Mouse (Mus musculus) 3134 (cell line): ENCODE measurements around the gene Ppp1r2.
"Not testable (repeated sequence)": the region's sequence is repeated elsewhere in the genome, so short reads cannot be mapped to it uniquely, and the experiment has no call there.

Source experiments
- DNase-seq: peaks from one replicate; pipeline ENCODE4 v3.0.0-alpha.2; 2011; ENCODE audit warnings: low spot score; ENCODE audit not compliant: insufficient read length; ENCODE audit errors: extremely low read depth

Ppp1r2 gene

DNA sequence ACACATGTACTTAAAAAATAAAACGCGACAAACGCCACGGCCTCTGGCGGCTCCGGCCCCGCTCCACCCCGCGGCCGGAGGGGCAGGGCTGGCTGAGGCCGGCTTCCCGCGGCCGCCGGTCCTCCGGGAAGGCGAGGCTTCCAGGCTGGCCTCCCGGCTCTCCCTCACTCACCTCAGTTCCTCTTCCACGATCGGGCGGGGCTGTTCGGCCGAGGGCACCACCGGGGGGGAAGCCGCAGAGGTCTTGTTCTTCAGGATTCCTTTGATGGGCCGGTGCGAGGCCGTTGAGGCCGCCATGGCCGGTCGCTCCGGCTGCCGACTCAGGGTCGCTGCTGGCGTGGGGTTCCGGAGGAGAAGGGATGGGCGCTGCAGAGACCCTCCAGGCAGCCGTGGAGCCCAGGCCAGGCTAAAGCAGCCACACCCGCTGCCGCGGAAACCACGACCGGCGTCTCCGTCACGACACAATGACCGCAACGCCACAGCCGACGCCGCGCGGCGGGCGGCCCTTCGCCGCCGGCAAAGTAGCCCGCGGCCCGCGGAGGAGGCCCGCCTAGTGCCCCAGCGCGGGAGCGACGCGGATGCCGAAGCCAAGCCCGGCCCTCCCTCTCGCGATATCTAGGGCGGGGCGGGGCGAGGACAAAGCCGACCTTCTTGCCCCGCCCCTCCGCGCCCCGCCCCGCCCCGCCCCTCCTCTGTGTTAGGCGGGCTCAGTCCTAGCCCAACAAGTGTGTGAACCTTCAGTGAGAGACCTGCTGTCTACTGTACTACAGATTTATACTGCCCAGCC, at the start of gene Ppp1r2:
Gene Ppp1r2, minus strand, starts transcription at position 604 of the 787 bp plus-strand sequence.
- peak; percentile 93 for DNase-seq

DNA sequence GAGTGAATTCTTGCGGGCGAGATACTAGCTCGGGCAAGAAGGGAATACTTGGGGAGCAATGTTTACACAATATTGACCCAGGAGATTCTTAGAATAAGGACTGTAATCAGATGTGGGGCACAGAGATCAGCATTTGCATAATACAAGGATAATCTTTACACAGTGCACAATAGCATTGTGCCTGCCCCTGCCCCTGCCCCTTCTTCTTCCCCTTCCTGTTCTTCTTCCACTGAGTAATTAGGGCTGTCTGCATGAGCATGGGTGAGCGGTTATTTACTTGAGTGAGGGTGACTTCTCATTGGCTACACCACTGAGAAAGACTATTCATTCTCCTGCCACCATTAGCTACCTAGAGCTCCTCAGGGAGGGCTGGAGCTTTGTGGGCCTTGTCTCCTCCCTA, 46.4 kb upstream of the Ppp1r2 start:
- DNase-seq: no peak

DNA sequence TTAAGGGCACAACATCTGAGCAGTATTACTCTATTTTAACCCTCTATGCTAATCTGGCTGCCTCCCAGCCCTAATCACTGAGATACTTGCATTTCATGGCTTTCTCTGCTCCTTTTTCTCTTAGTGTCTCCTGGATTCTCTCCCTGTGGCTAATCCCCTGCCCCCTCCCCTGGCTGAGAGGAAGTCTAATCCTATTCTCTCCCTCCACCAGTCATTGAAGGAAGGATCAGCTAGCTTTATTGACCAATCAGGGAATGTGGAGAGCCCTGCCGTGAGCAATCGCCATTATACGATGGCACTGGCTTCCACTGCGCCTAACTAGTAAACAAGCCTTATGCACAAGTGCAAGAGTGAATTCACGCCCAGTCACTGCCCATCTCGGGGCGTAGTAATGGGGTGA, 45.9 kb upstream of the Ppp1r2 start:
- DNase-seq: no peak

DNA sequence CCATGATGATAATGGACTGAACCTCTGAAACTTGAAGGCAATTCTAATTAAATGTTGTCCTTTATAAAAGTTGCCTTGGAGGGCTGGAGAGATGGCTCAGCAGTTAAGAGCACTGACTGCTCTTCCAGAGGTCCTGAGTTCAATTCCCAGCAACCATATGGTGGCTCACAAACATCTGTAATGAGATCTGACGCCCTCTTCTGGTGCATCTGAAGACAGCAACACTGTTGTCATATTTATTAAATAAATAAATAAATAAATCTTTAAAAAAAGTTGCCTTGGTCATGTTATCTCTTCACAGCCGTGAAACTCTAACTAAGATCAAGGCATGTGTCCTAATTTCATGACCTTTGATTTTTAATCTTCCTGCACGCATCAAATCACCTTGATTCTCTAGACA, 44.6 kb upstream of the Ppp1r2 start:
- not testable (repeated sequence) for DNase-seq

DNA sequence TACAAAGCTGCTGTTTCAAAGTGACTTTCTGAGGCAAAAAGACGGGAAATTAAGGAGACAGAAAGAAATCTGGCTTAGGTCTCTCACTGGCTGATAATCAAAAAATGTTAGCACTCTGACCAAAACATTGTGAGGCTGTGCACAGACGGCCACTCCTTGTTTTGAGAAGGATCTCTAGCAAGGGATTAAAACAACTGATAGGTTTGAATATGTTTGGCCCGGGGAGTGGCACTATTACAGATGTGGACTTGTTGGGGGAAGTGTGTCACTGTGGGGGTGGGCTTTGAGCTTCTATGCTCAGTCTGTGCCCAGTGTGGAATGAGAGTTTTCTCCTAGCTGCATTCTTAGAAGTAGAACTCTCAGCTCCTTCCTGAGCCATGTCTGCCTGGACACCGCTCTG, 44.2 kb upstream of the Ppp1r2 start:
- DNase-seq: no peak

DNA sequence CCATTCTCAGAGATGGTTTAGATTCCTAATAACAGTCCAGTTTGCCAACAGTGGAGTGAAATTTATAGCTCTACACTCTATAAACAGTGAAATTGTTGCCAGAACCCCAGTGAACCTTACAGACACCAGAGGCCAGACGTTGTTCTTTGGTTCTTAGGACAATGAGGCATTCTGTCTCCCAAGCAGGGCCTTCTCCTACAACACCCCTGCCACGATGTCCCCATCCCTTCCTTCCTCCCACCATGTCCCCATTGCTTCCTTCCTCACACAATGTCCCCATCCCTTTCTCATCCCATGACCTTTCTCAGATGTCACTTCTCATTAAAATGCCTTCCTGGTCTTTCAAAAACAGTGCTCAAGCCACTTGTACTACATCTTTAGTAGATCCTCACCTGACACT, 43.3 kb upstream of the Ppp1r2 start:
- no peak for DNase-seq

DNA sequence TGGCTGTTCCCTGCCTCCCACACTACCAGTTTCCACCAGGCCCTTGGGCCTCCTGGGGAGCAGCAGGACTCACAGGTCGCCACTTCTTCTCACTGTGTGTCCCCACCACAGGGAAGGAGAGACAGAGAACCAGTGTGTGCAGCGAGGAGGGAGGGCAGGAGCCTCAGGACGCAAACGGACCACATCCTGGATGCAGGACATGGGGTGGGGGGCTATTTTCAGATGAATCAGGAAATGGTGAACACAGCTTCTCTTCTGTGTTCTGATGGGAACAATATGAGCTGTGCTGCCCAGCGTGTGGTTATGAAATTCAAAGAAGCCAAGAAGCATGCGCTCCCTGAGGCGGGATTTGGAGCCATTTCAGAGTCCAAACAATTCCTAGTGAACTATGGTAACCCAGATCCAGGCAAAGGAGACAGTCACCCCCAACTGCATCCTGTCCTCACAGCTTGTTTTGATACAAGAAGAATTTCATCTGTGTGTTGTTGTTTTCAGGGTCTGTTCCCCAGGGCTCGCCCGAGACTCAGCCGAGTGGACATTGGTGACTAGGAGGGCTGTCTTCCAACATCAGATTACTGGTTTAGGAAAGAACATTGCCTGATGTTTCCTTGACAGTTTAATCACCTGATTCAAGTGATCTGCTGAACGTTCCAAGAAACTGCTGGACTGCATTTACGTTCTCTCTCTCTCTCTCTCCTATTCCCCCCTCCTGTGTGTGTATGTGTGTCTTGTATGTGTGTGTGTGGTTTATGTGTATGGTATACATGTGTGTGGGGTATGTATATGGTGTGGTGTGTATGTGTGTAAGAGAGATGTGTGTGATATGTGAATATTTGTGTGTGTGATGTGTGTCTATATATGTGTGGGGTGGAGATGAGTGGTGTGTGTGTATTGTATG, 41.4 kb upstream of the Ppp1r2 start:
- DNase-seq: not testable (repeated sequence)

DNA sequence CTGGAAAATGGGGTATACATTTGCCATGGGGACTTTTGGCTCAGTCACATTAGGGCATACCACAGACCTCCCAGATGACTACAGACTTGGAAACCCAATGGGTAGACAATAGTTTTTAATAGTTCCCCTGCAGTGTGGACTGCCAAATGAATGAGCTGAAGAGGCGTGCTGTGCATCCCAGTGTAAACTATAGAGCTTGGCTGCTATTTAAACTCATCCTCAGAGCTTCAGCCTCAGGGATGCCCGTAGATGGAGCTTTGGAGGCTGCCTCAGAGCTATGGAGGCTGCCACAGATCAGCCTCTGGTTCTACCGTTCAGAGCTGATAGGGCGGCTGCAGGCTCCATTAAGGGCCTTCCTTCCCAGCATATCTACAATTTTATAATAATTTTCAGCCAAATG, 40.2 kb upstream of the Ppp1r2 start:
- DNase-seq: no peak

DNA sequence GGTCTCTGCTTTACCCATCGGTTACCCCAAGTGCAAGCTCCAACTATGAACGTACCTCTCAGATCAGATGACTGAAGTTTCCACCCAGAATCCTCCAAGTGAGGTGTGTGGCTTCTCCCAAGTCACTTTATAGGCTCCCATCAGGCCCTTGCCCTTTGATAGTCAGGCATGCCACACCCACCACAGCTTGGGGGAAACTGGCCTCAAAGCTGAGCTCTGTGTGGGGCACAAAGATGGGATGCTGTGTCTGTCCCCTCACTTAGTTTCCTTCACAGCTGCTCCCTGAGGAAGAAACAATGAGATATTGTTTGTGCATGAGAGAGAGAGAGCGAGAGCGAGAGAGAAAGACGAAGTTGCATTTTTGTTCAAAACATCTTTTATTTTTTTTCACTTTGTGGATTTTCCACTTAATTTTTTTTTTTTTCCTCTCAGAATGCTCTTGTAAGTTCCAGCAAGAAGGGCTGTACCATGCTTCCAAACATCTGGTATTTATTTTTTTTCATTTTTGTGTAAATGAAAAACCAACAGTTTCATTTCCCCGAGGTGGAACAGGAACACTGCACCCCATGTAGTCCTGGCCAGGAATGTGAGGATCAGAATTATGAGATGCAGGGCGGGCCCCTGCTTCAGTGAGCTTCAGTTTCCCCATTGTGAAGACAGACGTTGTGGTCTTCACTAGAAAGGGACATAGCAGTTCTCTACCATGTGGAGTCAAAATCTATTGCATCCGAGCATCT, 39.6 kb upstream of the Ppp1r2 start, which contains the start of gene Apod:
Gene Apod, minus strand, starts transcription at position 312 of the 737 bp plus-strand sequence.
- no peak for DNase-seq

DNA sequence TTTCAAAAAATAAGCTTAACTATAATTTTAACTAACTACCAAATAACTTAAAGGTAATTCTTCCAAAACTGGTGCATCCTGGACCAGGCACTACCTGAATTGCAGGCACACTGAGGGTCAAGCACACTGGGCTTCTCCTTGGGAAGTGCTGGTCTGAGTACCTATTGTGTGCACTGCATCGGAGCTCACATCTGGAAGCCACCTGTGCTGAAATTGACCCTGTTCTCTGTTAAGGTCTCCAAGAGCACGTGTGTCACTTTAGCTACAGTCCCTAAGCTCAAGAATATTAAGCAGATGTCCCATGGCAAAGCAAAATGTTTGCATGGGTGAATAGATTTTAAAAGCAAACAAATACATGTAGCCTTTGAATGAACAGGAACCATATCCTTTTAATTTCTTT, 38.5 kb upstream of the Ppp1r2 start:
- DNase-seq: no peak

DNA sequence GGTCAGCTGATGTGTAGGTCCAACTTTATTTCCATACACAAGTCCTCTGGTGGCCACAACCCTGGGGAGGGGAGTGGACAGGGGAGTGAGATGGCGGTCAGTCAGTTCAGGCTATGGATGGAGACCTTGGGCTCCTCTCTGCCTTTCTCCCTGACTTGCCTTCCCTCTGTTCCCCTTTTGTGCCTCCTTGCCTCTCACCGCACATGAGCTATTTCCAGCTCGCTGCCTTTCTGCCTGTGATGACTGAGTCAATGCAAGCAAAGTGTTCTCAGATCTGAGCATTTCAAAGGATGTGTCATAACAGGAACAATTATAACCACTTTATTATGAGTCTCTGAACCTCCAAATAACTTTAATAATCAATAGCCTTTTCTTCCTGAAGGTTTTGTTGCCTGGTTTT, 37.2 kb upstream of the Ppp1r2 start:
- no peak for DNase-seq

DNA sequence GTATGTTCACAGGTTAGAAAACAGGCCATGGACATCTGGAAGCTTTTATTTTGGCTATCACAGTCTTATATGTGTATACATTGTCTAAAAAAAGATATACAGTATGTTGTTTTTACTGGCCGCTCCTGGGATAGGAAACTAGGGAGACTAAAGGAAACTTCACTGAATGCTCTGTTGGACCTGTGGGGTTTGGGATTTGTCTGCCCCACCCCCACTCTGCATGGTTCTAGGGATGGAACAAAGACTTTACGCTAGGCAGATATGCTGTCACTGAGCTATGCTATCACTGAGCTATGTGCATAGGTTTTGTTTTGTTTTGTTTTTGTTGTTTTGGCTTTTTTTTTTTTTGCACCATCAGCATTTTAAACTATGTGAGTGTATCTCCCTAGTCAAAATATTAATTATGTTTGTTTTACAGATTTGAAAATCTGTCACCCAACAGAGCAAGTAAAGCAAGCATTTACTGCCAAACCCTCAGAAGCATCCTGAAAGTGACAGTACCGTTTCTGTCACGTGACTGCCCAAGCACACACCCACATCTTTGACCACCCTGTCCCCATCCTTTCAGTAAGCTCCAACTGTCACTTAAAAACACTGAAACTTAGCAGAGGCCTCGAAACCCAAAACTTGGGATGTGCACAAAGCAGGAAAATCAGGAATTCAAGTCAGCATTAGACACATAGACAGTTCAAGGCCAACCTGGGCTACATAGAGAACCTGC, 30.3 kb upstream of the Ppp1r2 start:
- DNase-seq: no peak

DNA sequence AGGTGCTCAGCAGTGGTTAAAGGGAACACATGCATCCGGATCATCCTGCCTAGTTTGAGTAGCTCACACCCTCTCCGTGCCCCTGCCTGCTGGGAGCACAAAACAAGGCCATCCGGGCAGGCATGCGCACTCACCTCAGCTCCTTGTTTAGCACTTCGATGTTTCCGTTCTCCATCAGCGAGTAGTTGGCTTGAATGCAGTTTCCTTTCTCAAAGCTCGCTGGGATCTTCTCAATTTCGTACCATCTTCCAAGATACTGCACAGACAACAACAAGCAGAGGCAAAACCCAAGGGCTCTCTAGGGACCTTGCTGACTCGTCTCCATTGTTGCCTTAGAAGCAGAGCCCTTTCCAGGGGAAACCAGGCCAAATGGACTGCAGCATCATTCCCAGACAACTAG, 28.2 kb upstream of the Ppp1r2 start:
- DNase-seq: no peak

DNA sequence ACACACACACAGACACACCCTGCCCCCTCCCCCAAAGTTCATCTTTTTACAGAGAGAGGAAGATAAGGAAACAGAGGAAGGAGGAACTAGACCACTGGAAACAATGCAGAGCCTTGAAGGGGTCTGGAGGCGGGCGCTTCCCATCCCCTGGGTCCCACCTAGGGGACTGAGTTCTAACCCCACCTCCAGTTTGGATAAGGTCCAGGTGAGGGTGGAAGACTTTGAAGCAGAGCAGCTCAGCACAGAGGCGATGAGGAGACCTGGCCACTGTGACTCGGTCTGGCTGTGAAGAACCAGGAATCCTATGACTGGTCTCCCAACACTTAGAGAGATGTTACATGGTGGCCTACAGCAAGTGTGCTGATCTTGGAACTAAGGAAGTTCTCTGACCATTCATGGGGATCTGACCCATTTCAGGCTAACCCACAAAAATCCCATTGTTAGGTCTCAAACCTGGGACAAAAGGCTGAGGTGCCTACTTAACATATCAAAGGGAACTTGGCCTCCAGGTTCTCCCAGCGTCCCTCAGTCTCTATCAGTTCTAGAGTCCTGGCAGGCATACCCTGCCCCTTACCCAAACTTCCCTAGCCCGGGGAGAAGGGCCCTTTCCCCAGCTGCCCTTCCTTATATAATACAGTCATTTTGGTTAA, 25.9 kb upstream of the Ppp1r2 start:
- DNase-seq: no peak

DNA sequence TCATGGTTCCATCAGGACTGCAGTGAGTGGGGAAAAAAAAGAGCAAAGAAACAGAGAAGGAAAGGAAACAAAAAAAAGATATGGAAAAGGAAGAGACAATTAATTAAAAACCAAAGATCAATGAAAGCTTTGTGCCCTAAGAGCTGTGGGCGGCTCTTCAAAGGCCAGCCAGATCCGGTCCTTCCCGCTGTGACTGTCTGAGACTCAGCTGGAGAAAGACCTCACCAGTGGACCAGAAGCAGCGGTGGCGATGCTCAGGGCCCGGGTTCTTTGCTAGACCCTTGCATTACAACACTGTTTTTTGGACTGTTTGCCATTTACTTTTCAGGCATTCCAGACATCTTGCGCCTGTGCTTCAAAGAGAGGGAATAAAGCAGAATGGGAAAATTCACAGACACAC, 25.4 kb upstream of the Ppp1r2 start:
- no peak for DNase-seq

DNA sequence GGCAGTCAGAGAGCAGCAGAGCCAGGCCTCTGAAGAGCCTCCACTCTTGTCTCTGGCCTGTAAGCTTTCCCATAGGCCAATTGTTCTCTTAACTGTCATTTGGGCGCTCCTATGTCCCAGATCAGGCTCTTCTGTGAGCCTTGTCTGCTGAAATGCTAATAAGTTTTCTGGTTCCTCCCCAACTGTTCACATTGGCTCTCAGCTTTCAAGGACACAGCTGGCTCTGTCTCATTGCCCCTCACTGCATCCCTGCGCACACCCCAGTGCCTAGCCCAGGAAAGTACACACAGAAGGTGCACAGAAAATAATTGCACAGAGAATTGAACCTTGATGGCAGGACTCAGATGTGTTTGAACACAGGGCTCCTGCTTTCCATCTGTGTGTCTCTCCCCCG, 24.9 kb upstream of the Ppp1r2 start:
- DNase-seq: no peak

DNA sequence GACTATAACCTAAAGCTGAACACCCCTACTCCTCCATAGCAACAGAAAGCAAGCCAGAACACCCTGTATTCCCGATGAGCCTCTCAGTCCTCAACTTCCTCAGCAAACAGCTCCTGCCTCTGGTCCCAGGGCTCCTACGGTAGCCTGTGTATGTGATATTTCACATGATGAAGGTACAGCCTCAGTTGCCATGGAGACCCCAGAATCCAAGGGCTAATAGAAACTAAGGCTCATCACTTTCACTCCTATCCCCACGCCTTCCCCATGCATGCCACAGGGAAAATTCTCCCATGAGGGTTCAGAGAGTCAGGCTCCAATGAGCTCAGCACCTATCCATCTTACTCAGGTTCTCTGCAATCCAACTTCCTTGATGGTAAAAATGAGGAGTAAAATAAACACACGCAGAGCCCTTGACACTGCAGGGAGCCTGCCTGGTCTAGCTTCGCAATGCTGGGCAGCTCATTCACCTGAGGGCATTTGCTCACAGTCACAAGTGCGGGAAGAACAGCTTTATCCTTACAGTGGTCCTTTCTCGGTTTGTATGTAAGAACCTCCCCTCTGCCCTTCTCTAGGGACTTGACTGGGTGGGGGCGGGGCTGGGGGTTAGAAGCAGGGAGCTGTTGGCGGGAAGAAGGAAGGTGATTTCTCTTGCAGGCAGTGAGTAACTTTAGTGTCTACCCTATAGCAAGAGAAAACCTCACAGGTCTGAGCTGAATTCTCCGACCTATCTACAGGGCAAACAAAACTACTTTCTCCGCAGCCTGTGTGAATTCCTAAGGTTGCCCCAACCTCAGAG, 24.3 kb upstream of the Ppp1r2 start:
- no peak for DNase-seq

DNA sequence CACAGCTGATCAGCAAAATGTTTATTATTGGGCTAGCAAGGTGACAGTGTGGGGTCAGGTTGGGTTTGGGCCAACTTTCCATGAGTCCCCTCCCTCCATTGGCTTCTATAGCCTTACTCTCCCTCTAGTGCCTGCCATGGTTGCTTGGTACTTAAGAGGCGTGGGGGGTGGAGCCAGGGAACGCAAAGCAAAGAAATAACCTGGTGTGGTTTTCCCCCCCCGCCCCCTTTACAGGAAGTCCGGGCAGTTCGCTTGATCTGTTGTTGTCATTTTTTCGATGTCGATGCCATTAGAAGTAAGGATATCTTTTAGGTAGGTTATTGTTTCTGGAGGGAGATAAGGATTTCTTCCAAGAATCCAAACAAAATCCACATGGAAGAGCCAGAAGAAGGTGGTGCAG, 22.0 kb upstream of the Ppp1r2 start:
- DNase-seq: no peak

DNA sequence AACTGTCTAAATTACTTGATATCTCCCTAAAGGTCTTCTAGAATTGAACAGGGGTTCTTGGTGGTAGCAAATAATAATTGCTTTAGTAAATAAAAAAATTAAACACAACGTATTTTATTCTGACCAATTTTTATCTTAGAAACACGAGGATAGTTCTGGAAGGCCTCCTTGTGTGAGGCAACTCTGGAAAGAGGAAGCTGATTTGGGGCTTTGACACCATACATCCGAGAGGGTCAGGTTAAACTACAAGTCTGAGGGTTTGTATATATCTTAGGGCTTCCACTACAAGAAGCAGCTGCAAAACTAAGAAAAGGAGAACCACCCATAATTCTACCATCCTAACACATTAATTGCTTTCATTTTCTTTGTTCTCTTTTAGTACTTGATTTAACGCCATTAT, 18.7 kb upstream of the Ppp1r2 start:
- DNase-seq: no peak
